Comparison of ENCODE assay signal across 17 mouse cellular contexts in genomic region chr1:90617258-90617657, GRCm38 (mm10). TPM values are rescaled to one million over a fixed set of nuclear protein-coding genes. Genes with fewer than 3 reads are reported as not detected.
DNase-seq lines count a peak whose midpoint lies in the region; ATAC-seq lines count a peak whose summit lies in the region.
"Had no signal": no experiment of that assay in that cellular context is flagged by ENCODE, and none has a peak within 500 bp of the region (broad histone marks: within the 10 kb centered on the region; RNA-seq: fewer than 3 reads in every experiment).

No protein-coding gene starts in this region.

- peaks cover 22% of the 10 kb centered on the region for H3K36me3 ChIP-seq in kidney, embryonic 14.5 days (ENCODE audit: control insufficient read depth, insufficient read depth, low read length)
- H3K36me3 ChIP-seq in midbrain, embryonic 15.5 days (replicated peaks): peaks cover 21% of the 10 kb centered on the region

- no peak overlapping the region for H3K27ac ChIP-seq in kidney, embryonic 14.5 days (ENCODE audit: low read depth, low read length)
- no peak overlapping the region for H3K27ac ChIP-seq in midbrain, embryonic 15.5 days
- H3K27ac ChIP-seq: forebrain, embryonic 13.5 days; hindbrain, embryonic 14.5 days; midbrain, embryonic 10.5 days; stomach, postnatal 0 days had no signal

- no peak for ATAC-seq in kidney, embryonic 14.5 days (ENCODE audit: low FRiP score, low TSS enrichment)
- ATAC-seq in midbrain, embryonic 15.5 days (replicated peaks): no peak
- ATAC-seq: forebrain, embryonic 13.5 days; intestine, embryonic 16.5 days; liver, postnatal 0 days had no signal

- no peaks in the 10 kb centered on the region for H3K27me3 ChIP-seq in kidney, embryonic 14.5 days (ENCODE audit: control insufficient read depth, insufficient read depth, low read length)
- H3K27me3 ChIP-seq in midbrain, embryonic 15.5 days (replicated peaks): no peaks in the 10 kb centered on the region
- H3K27me3 ChIP-seq: forebrain, embryonic 13.5 days had no signal

- whole genome bisulfite sequencing in kidney, embryonic 14.5 days: 83% methylated on average over 7 of the region's 7 CpGs
- WGBS in midbrain, embryonic 15.5 days: 90% methylated on average over 7 of the region's 7 CpGs

- peak; percentile 68 for DNase-seq in adrenal gland, postnatal 10 days
- no peak for DNase-seq in adrenal gland, adult 2 months
- DNase-seq in kidney, adult 18-20 months: peak; percentile 26
- DNase-seq in kidney, postnatal 14 days: peak; percentile 72
- peak; percentile 49 to 80 for DNase-seq in lung, postnatal 4 days
- no peak for DNase-seq in cerebellum, postnatal 10 days
- DNase-seq: cerebellum, adult 9-10 months; embryo, embryonic 11 days; layer of hippocampus, adult 9-11 months; liver, postnatal 0 days had no signal

- no peak overlapping the region for H3K9ac ChIP-seq in kidney, embryonic 14.5 days (ENCODE audit: low read depth, low read length)
- H3K9ac ChIP-seq in midbrain, embryonic 15.5 days: no peak overlapping the region
- H3K9ac ChIP-seq: forebrain, embryonic 13.5 days; hindbrain, embryonic 14.5 days; liver, postnatal 0 days had no signal

- H3K4me3 ChIP-seq in kidney, embryonic 14.5 days (ENCODE audit: low read length): no peak overlapping the region
- no peak overlapping the region for H3K4me3 ChIP-seq in midbrain, embryonic 15.5 days
- H3K4me3 ChIP-seq: forebrain, embryonic 13.5 days; midbrain, embryonic 10.5 days had no signal

- H3K9me3 ChIP-seq in kidney, embryonic 14.5 days (ENCODE audit: control insufficient read depth, low read length): no peaks in the 10 kb centered on the region
- no peaks in the 10 kb centered on the region for H3K9me3 ChIP-seq in midbrain, embryonic 15.5 days
- H3K9me3 ChIP-seq: forebrain, embryonic 13.5 days; midbrain, embryonic 10.5 days had no signal

- H3K4me2 ChIP-seq in kidney, embryonic 14.5 days (replicated peaks; ENCODE audit: low read depth, low read length): no peak overlapping the region
- no peak overlapping the region for H3K4me2 ChIP-seq in midbrain, embryonic 15.5 days
- H3K4me2 ChIP-seq: forebrain, embryonic 13.5 days; hindbrain, embryonic 14.5 days had no signal

- H3K4me1 ChIP-seq in kidney, embryonic 14.5 days (ENCODE audit: control insufficient read depth, insufficient read depth, low read length): no peaks in the 10 kb centered on the region
- H3K4me1 ChIP-seq in midbrain, embryonic 15.5 days: no peaks in the 10 kb centered on the region
- H3K4me1 ChIP-seq: forebrain, embryonic 13.5 days; midbrain, embryonic 10.5 days had no signal

RNA-seq across cellular contexts. Expression of gene Cops8, which starts 14.5 kb away (rescaled TPM):
- total RNA-seq in adrenal gland, postnatal 10 days (2021): 10 to 100 TPM; 67.0 to 71.7 TPM
- total RNA-seq in adrenal gland, adult 2 months (2021): 10 to 100 TPM; 76.1 to 87.7 TPM
- polyA plus RNA-seq in adrenal gland, adult 2 months (2012; rRNA removed): 25.8 and 28.5 TPM in 2 replicates
- polyA plus RNA-seq in kidney, embryonic 14.5 days (2014; fragmentation: Nextera tagmentation; extraction: Ambion mirVana): 146 and 159 TPM in 2 replicates
- polyA plus RNA-seq in midbrain, embryonic 15.5 days (2015; fragmentation: Nextera tagmentation; extraction: Ambion mirVana): 176 and 182 TPM in 2 replicates

Comparison
In these comparisons a context has a peak if more than half of its experiments do, and no peak if none do; other contexts are left out.
1. DNase-seq: peak in adrenal gland, postnatal 10 days (single experiment), kidney, adult 18-20 months (single experiment), kidney, postnatal 14 days (single experiment) and lung, postnatal 4 days (2 of 2); none in adrenal gland, adult 2 months (single experiment) and cerebellum, postnatal 10 days (0 of 2).